In the genomic region with DNA sequence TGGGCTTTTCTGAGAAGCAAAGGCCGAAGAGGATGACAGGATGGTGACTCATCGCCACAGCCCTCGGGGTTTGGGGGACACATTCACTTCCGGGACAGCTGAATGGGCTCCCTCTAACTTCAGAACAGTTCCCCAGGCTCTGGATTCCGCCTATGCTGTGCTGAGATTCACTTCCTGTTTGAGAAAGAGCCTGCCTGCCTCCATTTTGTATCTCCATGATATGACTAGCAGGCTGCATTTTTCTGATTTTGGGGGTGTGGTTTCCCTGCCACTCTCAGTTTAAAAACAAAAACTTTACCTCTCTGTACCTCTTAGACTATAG, we compare ENCODE assay signal across 12 mouse cellular contexts. TPM values are rescaled to one million over a fixed set of nuclear protein-coding genes. Genes with fewer than 3 reads are reported as not detected.
DNase-seq lines count a peak whose midpoint lies in the region; ATAC-seq and TF ChIP-seq lines count a peak whose summit lies in the region.
"Had no signal": no experiment of that assay in that cellular context is flagged by ENCODE, and none has a peak within 500 bp of the region (broad histone marks: within the 10 kb centered on the region; RNA-seq: fewer than 3 reads in every experiment).

No protein-coding gene starts in this region.

- H3K27me3 ChIP-seq in lung, embryonic 14.5 days (ENCODE audit: insufficient read depth, low read length), result no peaks in the 10 kb centered on the region
- H3K27me3 ChIP-seq in ES-Bruce4 (ENCODE audit: control insufficient read depth, insufficient read depth, low read length, poor library complexity, severe bottlenecking), result no peaks in the 10 kb centered on the region
- no peaks in the 10 kb centered on the region for H3K27me3 ChIP-seq in limb, embryonic 14.5 days (ENCODE audit: control insufficient read depth, insufficient read depth, low read length)

- DNase-seq in lung, embryonic 14.5 days, result peak; percentile 16
- DNase-seq in lung, postnatal 14 days, result no peak
- DNase-seq in B cell, adult 2 months, result peak; percentile 25 to 34
- DNase-seq in limb, embryonic 14.5 days (ENCODE audit: low spot score), result no peak
- DNase-seq in layer of hippocampus, postnatal 36 days, result no peak
- DNase-seq: cerebellum, postnatal 25 days; heart, adult 11 months; layer of hippocampus, adult 9-11 months had no signal

- no peak overlapping the region for H3K9ac ChIP-seq in lung, embryonic 14.5 days
- no peak overlapping the region for H3K9ac ChIP-seq in ES-Bruce4 (ENCODE audit: low read depth, poor library complexity, severe bottlenecking)
- peak overlapping the region; percentile 36; the same call in 1 of the 2 replicates for H3K9ac ChIP-seq in limb, embryonic 14.5 days (ENCODE audit: low read depth, low read length, severe bottlenecking)

- TF ChIP-seq EP300 in ES-Bruce4 (IDR thresholded peaks at IDR 0.05; ENCODE audit: insufficient read depth, low read depth, low read length), result no peak

- TF ChIP-seq POLR2A in ES-Bruce4 (IDR thresholded peaks at IDR 0.05; ENCODE audit: insufficient read depth, low read length), result no peak
- TF ChIP-seq POLR2A in limb, embryonic 14.5 days (IDR thresholded peaks at IDR 0.05; ENCODE audit: borderline replicate concordance, extremely low read depth, insufficient read depth, insufficient read length), result no peak

- no peak overlapping the region for H3K4me2 ChIP-seq in lung, embryonic 14.5 days
- no peak overlapping the region for H3K4me2 ChIP-seq in limb, embryonic 14.5 days (replicated peaks; ENCODE audit: low read depth, low read length, severe bottlenecking)
- H3K4me2 ChIP-seq: liver, embryonic 11.5 days had no signal

- WGBS in lung, embryonic 14.5 days, result 59% methylated on average over 5 of the region's 5 CpGs
- 50% methylated on average over 5 of the region's 5 CpGs for WGBS in limb, embryonic 14.5 days

- no peak overlapping the region for H3K4me3 ChIP-seq in lung, embryonic 14.5 days (ENCODE audit: low read depth, low read length)
- 0 out of 2 replicates have a peak overlapping the region, but pooled peaks have one; percentile 25 for H3K4me3 ChIP-seq in ES-Bruce4 (ENCODE audit: low read depth, low read length)
- no peak overlapping the region for H3K4me3 ChIP-seq in limb, embryonic 14.5 days (replicated peaks; ENCODE audit: low read length)

- no peaks in the 10 kb centered on the region for H3K4me1 ChIP-seq in lung, embryonic 14.5 days (ENCODE audit: insufficient read depth)
- no peaks in the 10 kb centered on the region for H3K4me1 ChIP-seq in ES-Bruce4 (ENCODE audit: control insufficient read depth, insufficient read depth, low read length)
- H3K4me1 ChIP-seq in limb, embryonic 14.5 days (ENCODE audit: control insufficient read depth, insufficient read depth, low read length), result peaks cover 6% of the 10 kb centered on the region; the same call in 1 of the 2 replicates

- H3K9me3 ChIP-seq in lung, embryonic 14.5 days (ENCODE audit: low read depth, low read length), result no peaks in the 10 kb centered on the region
- no peaks in the 10 kb centered on the region for H3K9me3 ChIP-seq in ES-Bruce4 (replicated peaks; ENCODE audit: control insufficient read depth, insufficient read depth, low read length, poor library complexity, severe bottlenecking)
- no peaks in the 10 kb centered on the region for H3K9me3 ChIP-seq in limb, embryonic 14.5 days (ENCODE audit: control insufficient read depth, low read length)

- ATAC-seq in lung, embryonic 14.5 days (ENCODE audit: insufficient read depth), result no peak
- ATAC-seq in limb, embryonic 14.5 days (ENCODE audit: low FRiP score, low read depth), result no peak
- no peak for ATAC-seq in cerebellum, adult (ENCODE audit: insufficient number of reproducible peaks, low FRiP score, low TSS enrichment)
- ATAC-seq: hindbrain, postnatal 0 days had no signal

- no peak overlapping the region for H3K27ac ChIP-seq in lung, embryonic 14.5 days (ENCODE audit: low read depth)
- H3K27ac ChIP-seq in ES-Bruce4 (ENCODE audit: insufficient read depth, low read length), result no peak overlapping the region
- H3K27ac ChIP-seq in limb, embryonic 14.5 days (replicated peaks; ENCODE audit: low read depth, low read length), result no peak overlapping the region
- H3K27ac ChIP-seq: hindbrain, postnatal 0 days had no signal

- no peaks in the 10 kb centered on the region for H3K36me3 ChIP-seq in lung, embryonic 14.5 days (ENCODE audit: insufficient read depth)
- H3K36me3 ChIP-seq in ES-Bruce4 (ENCODE audit: control insufficient read depth, insufficient read depth, low read length, poor library complexity, severe bottlenecking), result no peaks in the 10 kb centered on the region
- no peaks in the 10 kb centered on the region for H3K36me3 ChIP-seq in limb, embryonic 14.5 days (ENCODE audit: control insufficient read depth, insufficient read depth, low read length)

- TF ChIP-seq CTCF in lung, embryonic 14.5 days (IDR thresholded peaks at IDR 0.05; ENCODE audit: low read depth), result no peak
- TF ChIP-seq CTCF in ES-Bruce4 (IDR thresholded peaks at IDR 0.05; ENCODE audit: low read depth, low read length), result no peak

RNA-seq across cellular contexts. Expression of gene Olfm1, which starts 49.4 kb away (rescaled TPM):
- polyA plus RNA-seq in lung, embryonic 14.5 days (2014; fragmentation: Nextera tagmentation; extraction: Ambion mirVana), result 14.4 and 16.1 TPM in 2 replicates
- polyA plus RNA-seq in ES-Bruce4 (2011; ENCODE audit: insufficient read depth, insufficient read length, low read depth, missing spikeins), result 8.9 and 10.8 TPM in 2 replicates
- polyA plus RNA-seq in limb, embryonic 14.5 days (2012; rRNA removed), result 42.1 and 45.2 TPM in 2 replicates
- polyA plus RNA-seq in limb, embryonic 14.5 days (2014; fragmentation: Nextera tagmentation; extraction: Ambion mirVana), result 24.6 and 32.6 TPM in 2 replicates
- 1,000 to 10,000 TPM; 1,684 to 1,758 TPM for total RNA-seq in layer of hippocampus, postnatal 36 days (2021)

Comparison
In these comparisons a context has a peak if more than half of its experiments do, and no peak if none do; other contexts are left out.
1. DNase-seq: peak in lung, embryonic 14.5 days (single experiment) and B cell, adult 2 months (2 of 2); none in lung, postnatal 14 days (single experiment), limb, embryonic 14.5 days (single experiment) and layer of hippocampus, postnatal 36 days (0 of 2).